Mouse (Mus musculus) lung, adult 2 months (tissue): ENCODE data around the gene Nudt14.

ENCODE experiments used
- CTCF ChIP-seq: fragments of 200-500 bp; IDR thresholded peaks from 2 replicates; pipeline ENCODE4 v1.5.1; 2011; ENCODE audit warnings: mild to moderate bottlenecking, low read length, control low read depth; ENCODE audit not compliant: insufficient read depth
- POLR2A ChIP-seq: fragments of 200-500 bp; IDR thresholded peaks from 2 replicates; pipeline ENCODE4 v1.6.1; 2011; ENCODE audit warnings: low read depth, mild to moderate bottlenecking, control low read depth, low read length, borderline replicate concordance; ENCODE audit errors: extremely low read depth

DNA sequence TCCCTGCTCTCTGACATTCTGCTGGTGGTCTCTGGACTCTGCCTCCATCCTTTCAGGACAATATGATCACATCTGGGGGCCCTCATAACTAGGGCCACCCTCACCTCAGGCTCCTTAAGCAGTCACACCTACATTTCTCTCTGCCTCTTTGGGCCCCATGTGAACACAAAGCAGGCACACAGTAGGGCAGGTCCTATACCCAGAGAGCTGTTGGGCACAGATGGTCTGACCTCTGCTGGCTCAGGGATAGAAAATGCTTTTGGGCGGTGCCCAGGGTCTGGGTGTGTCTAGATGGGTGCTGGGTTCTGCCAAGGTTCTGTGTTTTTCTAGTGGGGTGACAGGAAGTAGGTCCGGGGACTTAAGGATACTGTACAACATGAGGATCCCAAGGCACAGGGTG lies 1.7 kb upstream of the Nudt14 start:
- TF ChIP-seq CTCF (no peak), POLR2A (no peak)
